Mouse (Mus musculus) heart, postnatal 0 days (tissue): Measurements from ENCODE around the gene Hdac4.

Experiments used
- CTCF ChIP-seq: IDR thresholded peaks from 2 replicates; pipeline ENCODE4 v1.5.1; 2016; ENCODE audit warnings: antibody characterized with exemption, control low read depth, low read depth
- EP300 ChIP-seq: IDR thresholded peaks from 2 replicates; pipeline ENCODE4 v1.6.1; 2016; ENCODE audit warnings: antibody characterized with exemption, low read depth

- TF ChIP-seq CTCF (no peak), EP300 (no peak)
Measured at GRCm38 (mm10) chr1:92079982-92080537, 115.4 kb downstream of the Hdac4 start.
